Mouse (Mus musculus) liver, embryonic 15.5 days (tissue): Measurements from ENCODE around the gene Hoxd8. TPM values are rescaled to one million over a fixed set of nuclear protein-coding genes. Genes with fewer than 3 reads are reported as not detected.

Experiments
- ATAC-seq: fragments of 200-750 bp; cut with Nextera tagmentation; 2 replicates; pipeline ENCODE4 v1.8.0; 2017; ENCODE audit warnings: moderate number of reproducible peaks, mild to moderate bottlenecking, moderate library complexity; ENCODE audit not compliant: insufficient read depth
- H3K27ac ChIP-seq: fragments of 300-500 bp; sonication (generic); replicated peaks from 2 replicates; pipeline ENCODE4 v1.5.1; 2015; ENCODE audit warnings: mild to moderate bottlenecking, inconsistent platforms
- H3K27me3 ChIP-seq: fragments of 300-500 bp; sonication (generic); 2 replicates; pipeline ENCODE4 v1.6.1; 2015; ENCODE audit warnings: mild to moderate bottlenecking, inconsistent platforms
- H3K36me3 ChIP-seq: fragments of 300-500 bp; sonication (generic); replicated peaks from 2 replicates; pipeline ENCODE4 v1.6.1; 2015; ENCODE audit warnings: moderate library complexity, mild to moderate bottlenecking, inconsistent platforms
- H3K4me1 ChIP-seq: fragments of 300-500 bp; sonication (generic); replicated peaks from 2 replicates; pipeline ENCODE4 v1.6.1; 2015; ENCODE audit warnings: inconsistent platforms
- H3K4me2 ChIP-seq: fragments of 300-500 bp; sonication (generic); 2 replicates; pipeline ENCODE4 v1.6.1; 2015; ENCODE audit warnings: moderate library complexity, mild to moderate bottlenecking, inconsistent platforms
- H3K4me3 ChIP-seq: fragments of 300-500 bp; sonication (generic); replicated peaks from 2 replicates; pipeline ENCODE4 v1.5.1; 2015; ENCODE audit warnings: mild to moderate bottlenecking, inconsistent platforms
- H3K9ac ChIP-seq: fragments of 300-500 bp; sonication (generic); 2 replicates; pipeline ENCODE4 v1.6.1; 2015; ENCODE audit warnings: moderate library complexity, mild to moderate bottlenecking, inconsistent platforms
- H3K9me3 ChIP-seq: fragments of 300-500 bp; sonication (generic); replicated peaks from 2 replicates; pipeline ENCODE4 v1.6.1; 2016; ENCODE audit warnings: inconsistent platforms
- WGBS: fragments of 180-500 bp; shearing (Covaris S2); methylation state at CpG from one replicate; pipeline ENCODE4 v1.1.7; 2015; ENCODE audit warnings: mixed read lengths; ENCODE audit not compliant: insufficient replicate concordance; 5-methylcytosine and 5-hydroxymethylcytosine counted together
- polyA plus RNA-seq: library from polyadenylated mRNA; unstranded; fragments of >200 nt; fragmentation: Nextera tagmentation; extraction: Ambion mirVana; gene quantifications from 2 replicates; pipeline ENCODE4 v1.2.1, GENCODE M21; 2015

The Hoxd8 gene
- polyA plus RNA-seq, 1 experiment from 2014 or later = 0.05 TPM

- no peaks in the 10 kb centered on the region; the same call in 1 of the 2 replicates for H3K4me1 ChIP-seq
- H3K4me2 ChIP-seq = peak overlapping the region; percentile 23; the same call in 1 of the 2 replicates
- 3% methylated on average over 5 of the region's 5 CpGs for WGBS
- no peak overlapping the region for H3K9ac ChIP-seq
- H3K4me3 ChIP-seq = no peak overlapping the region
- H3K36me3 ChIP-seq = no peaks in the 10 kb centered on the region
- no peaks in the 10 kb centered on the region for H3K9me3 ChIP-seq
- H3K27ac ChIP-seq = no peak overlapping the region
- no peak for ATAC-seq
- H3K27me3 ChIP-seq = peaks cover 100% of the 10 kb centered on the region
These were observed 32.6 kb upstream of the Hoxd8 start for GRCm38 (mm10) chr2:74671847-74672246.

GRCm38 (mm10) chr2:74672481-74673362, 31.7 kb upstream of the Hoxd8 start:
- Histone ChIP-seq H3K4me1 (no peaks in the 10 kb centered on the region; the same call in 1 of the 2 replicates), H3K4me3 (peak overlapping the region; percentile 29), H3K9me3 (no peaks in the 10 kb centered on the region), H3K36me3 (no peaks in the 10 kb centered on the region), H3K4me2 (peak overlapping the region; percentile 53), H3K27me3 (peaks cover 100% of the 10 kb centered on the region), H3K27ac (no peak overlapping the region), H3K9ac (no peak overlapping the region)
- 1% methylated on average over 40 of the region's 40 CpGs for WGBS
- no peak for ATAC-seq

- ATAC-seq = no peak
- Histone ChIP-seq H3K4me3 (no peak overlapping the region), H3K27me3 (peaks cover 100% of the 10 kb centered on the region), H3K9ac (no peak overlapping the region), H3K27ac (no peak overlapping the region), H3K4me2 (no peak overlapping the region), H3K36me3 (no peaks in the 10 kb centered on the region), H3K9me3 (no peaks in the 10 kb centered on the region), H3K4me1 (no peaks in the 10 kb centered on the region)
- 3% methylated on average over 24 of the region's 24 CpGs for whole genome bisulfite sequencing
These were observed 30.5 kb upstream of the Hoxd8 start for GRCm38 (mm10) chr2:74673835-74674425.

- Histone ChIP-seq H3K27me3 (peaks cover 100% of the 10 kb centered on the region), H3K4me2 (no peak within 1 kb of the TSS), H3K9ac (no peak within 1 kb of the TSS), H3K27ac (no peak within 1 kb of the TSS), H3K4me1 (no peaks in the 10 kb centered on the region), H3K36me3 (no peaks in the 10 kb centered on the region), H3K9me3 (no peaks in the 10 kb centered on the region), H3K4me3 (no peak within 1 kb of the TSS)
- no peak for ATAC-seq
- 4% methylated on average over 47 of the region's 47 CpGs for WGBS
These were observed 29.3 kb upstream of the Hoxd8 start, which contains the start of gene Hoxd12 for GRCm38 (mm10) chr2:74674881-74675665. Gene Hoxd12, plus strand, starts transcription at chr2:74675013.

GRCm38 (mm10) chr2:74675666-74676282, 28.6 kb upstream of the Hoxd8 start:
- no peak for ATAC-seq
- no peak overlapping the region for H3K4me2 ChIP-seq
- 4% methylated on average over 24 of the region's 24 CpGs for WGBS

GRCm38 (mm10) chr2:74676376-74677052, 27.9 kb upstream of the Hoxd8 start:
- Histone ChIP-seq H3K9ac (no peak overlapping the region), H3K4me3 (no peak overlapping the region), H3K9me3 (no peaks in the 10 kb centered on the region), H3K27ac (no peak overlapping the region), H3K4me1 (no peaks in the 10 kb centered on the region), H3K36me3 (no peaks in the 10 kb centered on the region), H3K27me3 (peaks cover 100% of the 10 kb centered on the region), H3K4me2 (no peak overlapping the region)
- no peak for ATAC-seq
- whole genome bisulfite sequencing = 3% methylated on average over 9 of the region's 9 CpGs

More at GRCm38 (mm10) chr2:74675666-74676282, 28.6 kb upstream of the Hoxd8 start:
- Histone ChIP-seq H3K4me1 (no peaks in the 10 kb centered on the region), H3K27ac (no peak overlapping the region), H3K36me3 (no peaks in the 10 kb centered on the region), H3K27me3 (peaks cover 100% of the 10 kb centered on the region), H3K9me3 (no peaks in the 10 kb centered on the region), H3K4me3 (no peak overlapping the region), H3K9ac (no peak overlapping the region)

GRCm38 (mm10) chr2:74677106-74677505, 27.3 kb upstream of the Hoxd8 start:
- Histone ChIP-seq H3K27me3 (peaks cover 100% of the 10 kb centered on the region), H3K4me2 (no peak overlapping the region), H3K36me3 (no peaks in the 10 kb centered on the region), H3K4me1 (peaks cover 3% of the 10 kb centered on the region), H3K27ac (no peak overlapping the region), H3K9me3 (no peaks in the 10 kb centered on the region), H3K4me3 (no peak overlapping the region), H3K9ac (no peak overlapping the region)
- ATAC-seq = no peak
- 8% methylated on average over 2 of the region's 2 CpGs for WGBS

- Histone ChIP-seq H3K9ac (no peak within 1 kb of the TSS), H3K27ac (no peak within 1 kb of the TSS), H3K4me2 (no peak within 1 kb of the TSS), H3K27me3 (peaks cover 100% of the 10 kb centered on the region), H3K9me3 (no peaks in the 10 kb centered on the region), H3K4me3 (no peak within 1 kb of the TSS), H3K4me1 (peaks cover 9% of the 10 kb centered on the region), H3K36me3 (no peaks in the 10 kb centered on the region)
- 3% methylated on average over 15 of the region's 15 CpGs for WGBS
- no peak for ATAC-seq
These were observed 25.4 kb upstream of the Hoxd8 start, which contains the start of gene Hoxd11 for GRCm38 (mm10) chr2:74678891-74679595. Gene Hoxd11, plus strand, starts transcription at chr2:74679557.

- no peak for ATAC-seq
- H3K36me3 ChIP-seq = no peaks in the 10 kb centered on the region
- H3K4me3 ChIP-seq = no peak overlapping the region
- no peak overlapping the region for H3K9ac ChIP-seq
- H3K4me1 ChIP-seq = peaks cover 9% of the 10 kb centered on the region
- H3K4me2 ChIP-seq = no peak overlapping the region
- H3K27ac ChIP-seq = no peak overlapping the region
- under 1% methylated on average over 26 of the region's 26 CpGs for WGBS
- H3K9me3 ChIP-seq = no peaks in the 10 kb centered on the region
- peaks cover 100% of the 10 kb centered on the region for H3K27me3 ChIP-seq
These were observed 24.8 kb upstream of the Hoxd8 start for GRCm38 (mm10) chr2:74679596-74679971.

GRCm38 (mm10) chr2:74679980-74680379, 24.4 kb upstream of the Hoxd8 start:
- WGBS = 1% methylated on average over 23 of the region's 23 CpGs
- peaks cover 9% of the 10 kb centered on the region for H3K4me1 ChIP-seq
- ATAC-seq = no peak

More at GRCm38 (mm10) chr2:74679980-74680379, 24.4 kb upstream of the Hoxd8 start:
- no peaks in the 10 kb centered on the region for H3K36me3 ChIP-seq
- H3K9me3 ChIP-seq = no peaks in the 10 kb centered on the region
- H3K4me2 ChIP-seq = no peak overlapping the region
- H3K9ac ChIP-seq = no peak overlapping the region
- H3K27me3 ChIP-seq = peaks cover 100% of the 10 kb centered on the region
- no peak overlapping the region for H3K27ac ChIP-seq
- no peak overlapping the region for H3K4me3 ChIP-seq
